Mouse (Mus musculus): ENCODE measurements around the gene Inpp5b. TPM values are rescaled to one million over a fixed set of nuclear protein-coding genes. Genes with fewer than 3 reads are reported as not detected.
A peak's percentile ranks its signal among the peaks of the same experiment; 100 is the strongest.

Gene Inpp5b
- polyA plus RNA-seq, 1 experiment from 2014 or later, result 23.6 TPM

DNA sequence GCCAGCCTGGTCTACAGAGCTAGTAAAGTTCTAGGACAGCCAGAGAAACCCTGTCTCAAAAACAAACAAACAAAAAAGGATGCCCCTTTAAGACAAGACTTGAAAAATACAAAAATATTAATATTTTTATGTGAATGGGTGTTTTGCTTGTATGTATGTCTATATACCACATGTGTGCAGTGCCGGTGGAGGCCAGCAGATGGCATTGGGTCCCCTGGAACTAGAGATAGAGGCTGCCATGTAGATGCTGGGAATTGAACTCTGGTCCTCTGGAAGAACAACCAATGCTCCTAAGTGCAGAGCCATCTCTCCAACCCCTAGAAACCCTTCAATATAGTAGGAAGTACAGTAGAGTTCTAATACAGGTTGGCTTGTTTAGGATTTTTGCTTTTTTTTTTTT, 99.3 kb downstream of the Inpp5b start:
- Histone ChIP-seq H3K36me3 (peaks cover 60% of the 10 kb centered on the region), H3K4me3 (no peak overlapping the region), H3K27me3 (no peaks in the 10 kb centered on the region), H3K9me3 (no peaks in the 10 kb centered on the region), H3K9ac (no peak overlapping the region), H3K27ac (replicated peaks) (no peak overlapping the region), H3K4me1 (replicated peaks) (no peaks in the 10 kb centered on the region), H3K4me2 (no peak overlapping the region)
- WGBS, result 100% methylated on average over 1 of the region's 1 CpGs
- no peak for ATAC-seq (ENCODE audit: low read depth)

DNA sequence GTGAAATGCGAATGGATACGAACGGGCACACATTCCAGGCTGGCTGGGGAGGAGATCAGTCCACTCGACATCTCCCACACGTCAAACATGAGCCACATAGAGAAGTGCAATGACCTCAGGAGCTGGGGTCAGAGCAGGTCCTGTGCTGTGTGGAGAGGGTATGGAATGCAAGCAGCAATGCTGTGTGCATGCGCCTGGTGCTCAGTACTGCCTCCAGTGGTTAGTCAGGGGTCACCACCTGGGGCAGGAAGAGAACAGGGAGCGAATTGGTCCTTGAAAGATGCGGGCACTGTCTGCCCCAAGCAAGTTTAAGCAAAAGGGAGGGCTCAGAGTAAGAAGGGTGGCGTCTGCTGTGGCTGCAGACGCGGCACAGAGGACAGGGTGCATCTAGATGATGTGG, 101.8 kb downstream of the Inpp5b start:
- no peak overlapping the region for H3K27ac ChIP-seq (replicated peaks)
- 58% methylated on average over 11 of the region's 11 CpGs for WGBS
- no peaks in the 10 kb centered on the region for H3K9me3 ChIP-seq
- no peak overlapping the region for H3K4me2 ChIP-seq
- H3K9ac ChIP-seq, result no peak overlapping the region
- H3K27me3 ChIP-seq, result no peaks in the 10 kb centered on the region
- peaks cover 52% of the 10 kb centered on the region for H3K36me3 ChIP-seq
- no peak overlapping the region for H3K4me3 ChIP-seq
- peaks cover 14% of the 10 kb centered on the region for H3K4me1 ChIP-seq (replicated peaks)
- 0 out of 2 replicates have a peak, but pooled peaks have one; percentile 19 for ATAC-seq (ENCODE audit: low read depth)

GRCm38 (mm10) chr4:124847573-124847972, 105.9 kb downstream of the Inpp5b start:
- 4% methylated on average over 8 of the region's 8 CpGs for WGBS
- Histone ChIP-seq H3K9me3 (no peaks in the 10 kb centered on the region), H3K27ac (replicated peaks) (no peak overlapping the region; the same call in 1 of the 2 replicates), H3K4me1 (replicated peaks) (peaks cover 42% of the 10 kb centered on the region), H3K4me3 (no peak overlapping the region), H3K4me2 (no peak overlapping the region), H3K36me3 (peaks cover 20% of the 10 kb centered on the region), H3K9ac (0 out of 2 replicates have a peak overlapping the region, but pooled peaks have one; percentile 17), H3K27me3 (no peaks in the 10 kb centered on the region)
- no peak for ATAC-seq (ENCODE audit: low read depth)

- Histone ChIP-seq H3K27me3 (no peaks in the 10 kb centered on the region), H3K4me2 (peak overlapping the region; percentile 86), H3K9ac (peak overlapping the region; percentile 88), H3K36me3 (peaks cover 28% of the 10 kb centered on the region), H3K4me3 (peak overlapping the region; percentile 95), H3K9me3 (no peaks in the 10 kb centered on the region), H3K4me1 (replicated peaks) (peaks cover 55% of the 10 kb centered on the region), H3K27ac (replicated peaks) (peak overlapping the region; percentile 94)
- WGBS, result 1% methylated on average over 24 of the region's 24 CpGs
- peak; percentile 60 for ATAC-seq (ENCODE audit: low read depth)
These were observed 108.1 kb downstream of the Inpp5b start for GRCm38 (mm10) chr4:124849631-124850260.

GRCm38 (mm10) chr4:124850261-124850913, 108.7 kb downstream of the Inpp5b start, which contains the start of gene Yrdc:
Gene Yrdc, plus strand, starts transcription at chr4:124850679.
- peak; percentile 94 for ATAC-seq (ENCODE audit: low read depth)
- Histone ChIP-seq H3K27ac (replicated peaks) (peak within 1 kb of the TSS; percentile 94), H3K9ac (peak within 1 kb of the TSS; percentile 88), H3K27me3 (no peaks in the 10 kb centered on the region), H3K4me3 (peak within 1 kb of the TSS; percentile 95), H3K36me3 (peaks cover 32% of the 10 kb centered on the region), H3K4me2 (peak within 1 kb of the TSS; percentile 86), H3K4me1 (replicated peaks) (peaks cover 55% of the 10 kb centered on the region), H3K9me3 (no peaks in the 10 kb centered on the region)
- under 1% methylated on average over 64 of the region's 90 CpGs for WGBS

MicroRNAs within 50 kb of the gene (microRNA counts, 519-probe panel; counts per million panel counts)
- not detected for microRNA mmu-miR-697
- not detected for microRNA mmu-miR-698

Small RNA genes within 50 kb of the gene (microRNA-seq; reads per million reads assigned to microRNA genes)
- gene Gm24721 (not detected), gene Mir697 (not detected), gene Mir698 (not detected)

Other genes with a start within 250 kb of the Inpp5b start
- 0.47 and 0.68 TPM in 2 replicates for gene 3100002H09Rik, start 131.0 kb upstream of the Inpp5b start, polyA plus RNA-seq (2015; fragmentation: Nextera tagmentation; extraction: Ambion mirVana)
- 8.0 and 8.7 TPM in 2 replicates for gene Pou3f1, start 85.0 kb upstream of the Inpp5b start, polyA plus RNA-seq (2015; fragmentation: Nextera tagmentation; extraction: Ambion mirVana)
- gene Utp11, start 48.2 kb upstream of the Inpp5b start, polyA plus RNA-seq (2015; fragmentation: Nextera tagmentation; extraction: Ambion mirVana), result 49.2 and 54.2 TPM in 2 replicates
- gene Fhl3, start 41.1 kb upstream of the Inpp5b start, polyA plus RNA-seq (2015; fragmentation: Nextera tagmentation; extraction: Ambion mirVana), result 2.6 and 2.9 TPM in 2 replicates
- gene Sf3a3, start 27.1 kb upstream of the Inpp5b start, polyA plus RNA-seq (2015; fragmentation: Nextera tagmentation; extraction: Ambion mirVana), result 101 and 115 TPM in 2 replicates
- gene Mtf1, start 60.3 kb downstream of the Inpp5b start, polyA plus RNA-seq (2015; fragmentation: Nextera tagmentation; extraction: Ambion mirVana), result 11.7 and 12.2 TPM in 2 replicates
- gene Yrdc, start 108.8 kb downstream of the Inpp5b start, polyA plus RNA-seq (2015; fragmentation: Nextera tagmentation; extraction: Ambion mirVana), result 39.6 and 46.6 TPM in 2 replicates
- gene 1110065P20Rik, start 109.3 kb downstream of the Inpp5b start, polyA plus RNA-seq (2015; fragmentation: Nextera tagmentation; extraction: Ambion mirVana), result 74.9 and 80.2 TPM in 2 replicates
- gene Maneal, start 120.3 kb downstream of the Inpp5b start, polyA plus RNA-seq (2015; fragmentation: Nextera tagmentation; extraction: Ambion mirVana), result 8.2 and 10.0 TPM in 2 replicates
- gene Epha10, start 139.0 kb downstream of the Inpp5b start, polyA plus RNA-seq (2015; fragmentation: Nextera tagmentation; extraction: Ambion mirVana), result 4.7 and 5.3 TPM in 2 replicates
- 13.3 and 17.1 TPM in 2 replicates for gene 9930104L06Rik, start 195.2 kb downstream of the Inpp5b start, polyA plus RNA-seq (2015; fragmentation: Nextera tagmentation; extraction: Ambion mirVana)
- 30.1 and 38.2 TPM in 2 replicates for gene Cdca8, start 197.5 kb downstream of the Inpp5b start, polyA plus RNA-seq (2015; fragmentation: Nextera tagmentation; extraction: Ambion mirVana)
- 1.5 and 1.7 TPM in 2 replicates for gene Rspo1, start 244.6 kb downstream of the Inpp5b start, polyA plus RNA-seq (2015; fragmentation: Nextera tagmentation; extraction: Ambion mirVana)

Measured in neural tube, embryonic 13.5 days (tissue).